Mouse (Mus musculus): Measurements from ENCODE around the gene Lrrc27. TPM values are rescaled to one million over a fixed set of nuclear protein-coding genes. Genes with fewer than 3 reads are reported as not detected.

The Lrrc27 gene
- polyA plus RNA-seq, 1 experiment = 5.4 TPM

DNA sequence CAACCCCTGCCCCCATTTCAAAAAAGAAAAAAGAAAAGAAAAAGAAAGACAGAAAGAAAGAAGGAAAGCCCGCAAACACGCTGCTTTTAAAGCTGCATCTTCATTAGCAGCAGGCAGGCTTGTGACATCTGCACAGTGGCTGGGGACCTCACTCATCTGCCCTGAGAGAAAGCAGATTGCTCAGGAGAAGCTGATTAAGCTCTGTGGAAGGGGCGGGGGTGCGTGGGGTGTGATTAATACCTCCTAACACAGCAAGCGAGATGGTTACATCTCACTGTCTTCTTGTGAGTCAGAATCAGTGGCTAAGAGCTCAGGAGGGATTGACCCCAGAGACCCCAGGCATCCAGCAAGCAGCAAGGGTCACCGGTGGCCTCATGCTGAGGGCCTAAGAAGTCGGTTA lies 64.7 kb downstream of the Lrrc27 start:
- no peak overlapping the region for H3K4me3 ChIP-seq (ENCODE audit: insufficient read depth, poor library complexity, severe bottlenecking)
- H3ac ChIP-seq (ENCODE audit: control insufficient read depth, insufficient read length, low read depth) = no peak overlapping the region
- no peaks in the 10 kb centered on the region for H3K79me3 ChIP-seq (ENCODE audit: low read depth)
- H3K79me2 ChIP-seq (ENCODE audit: control insufficient read depth, insufficient read depth) = no peaks in the 10 kb centered on the region
- H3K36me3 ChIP-seq (ENCODE audit: control insufficient read depth, insufficient read depth) = no peaks in the 10 kb centered on the region
- TF ChIP-seq MAX (IDR thresholded peaks at IDR 0.05) = no peak
- TF ChIP-seq FOSL1 (IDR thresholded peaks at IDR 0.05; ENCODE audit: insufficient read depth, low read length, poor library complexity, severe bottlenecking) = no peak
- no peak for TF ChIP-seq USF1 (IDR thresholded peaks at IDR 0.05; ENCODE audit: low read depth)
- TF ChIP-seq CTCF (IDR thresholded peaks at IDR 0.05; ENCODE audit: control insufficient read depth, insufficient read depth, insufficient read length) = no peak
- TF ChIP-seq CEBPB (IDR thresholded peaks at IDR 0.05; ENCODE audit: low read depth) = no peak
- no peaks in the 10 kb centered on the region for H3K27me3 ChIP-seq (ENCODE audit: control insufficient read depth, insufficient read depth, insufficient read length)

DNA sequence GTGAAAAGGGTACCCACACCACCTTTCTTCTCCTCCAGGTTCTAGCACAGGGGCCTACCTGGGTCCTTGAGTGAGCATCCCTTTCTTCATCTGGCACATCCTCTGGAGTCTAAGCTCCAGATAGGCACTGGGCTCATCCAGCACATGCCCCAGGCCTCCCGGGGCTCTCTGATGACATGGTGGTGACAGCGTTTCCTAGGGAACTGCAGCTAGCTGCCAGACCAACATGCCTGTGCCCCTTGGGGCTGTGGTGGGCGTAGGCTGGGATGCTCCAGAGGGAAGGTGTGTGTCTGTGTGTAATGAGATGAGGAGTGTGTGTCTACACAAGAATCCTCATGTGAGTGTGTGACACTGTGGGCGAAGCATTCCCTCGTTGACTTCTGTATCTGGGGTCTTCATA lies 66.8 kb downstream of the Lrrc27 start:
- Histone ChIP-seq H3K36me3 (ENCODE audit: control insufficient read depth, insufficient read depth) (no peaks in the 10 kb centered on the region), H3K4me3 (ENCODE audit: insufficient read depth, poor library complexity, severe bottlenecking) (no peak overlapping the region), H3K27me3 (ENCODE audit: control insufficient read depth, insufficient read depth, insufficient read length) (no peaks in the 10 kb centered on the region), H3K79me3 (ENCODE audit: low read depth) (no peaks in the 10 kb centered on the region), H3K79me2 (ENCODE audit: control insufficient read depth, insufficient read depth) (no peaks in the 10 kb centered on the region), H3ac (ENCODE audit: control insufficient read depth, insufficient read length, low read depth) (no peak overlapping the region)
- TF ChIP-seq CEBPB (IDR thresholded peaks at IDR 0.05; ENCODE audit: low read depth) (no peak), FOSL1 (IDR thresholded peaks at IDR 0.05; ENCODE audit: insufficient read depth, low read length, poor library complexity, severe bottlenecking) (no peak), MYOG (IDR thresholded peaks at IDR 0.05; ENCODE audit: control insufficient read depth, extremely low read depth, insufficient read length) (no peak), MYOD1 (IDR thresholded peaks at IDR 0.05; ENCODE audit: control insufficient read depth, insufficient read length, low read depth) (no peak), CTCF (IDR thresholded peaks at IDR 0.05; ENCODE audit: control insufficient read depth, insufficient read depth, insufficient read length) (no peak), MAX (IDR thresholded peaks at IDR 0.05) (no peak), USF1 (IDR thresholded peaks at IDR 0.05; ENCODE audit: low read depth) (no peak)

DNA sequence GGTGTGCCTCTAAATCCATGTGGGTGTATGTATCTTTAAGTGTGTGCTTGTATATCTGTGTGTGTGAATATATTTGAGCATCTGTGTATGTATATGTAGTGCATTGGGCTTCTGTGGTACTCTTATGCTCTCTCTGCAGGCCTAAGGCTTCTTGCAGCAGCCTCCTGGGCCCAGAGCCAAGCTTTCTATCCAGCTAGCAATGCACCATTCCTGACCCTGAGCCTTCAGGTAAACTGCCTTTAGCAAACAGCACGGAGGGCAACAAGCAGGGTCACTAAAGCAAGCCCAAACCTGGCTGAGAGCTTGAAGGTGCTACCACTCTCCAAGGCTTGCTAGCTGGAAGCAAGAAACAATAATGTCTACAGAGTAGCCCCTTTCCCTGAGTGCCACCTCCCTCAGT lies 67.3 kb downstream of the Lrrc27 start:
- no peak for TF ChIP-seq CTCF (IDR thresholded peaks at IDR 0.05; ENCODE audit: control insufficient read depth, insufficient read depth, insufficient read length)
- TF ChIP-seq CEBPB (IDR thresholded peaks at IDR 0.05; ENCODE audit: low read depth) = no peak
- TF ChIP-seq MYOG (IDR thresholded peaks at IDR 0.05; ENCODE audit: control insufficient read depth, extremely low read depth, insufficient read length) = no peak
- Histone ChIP-seq H3K27me3 (ENCODE audit: control insufficient read depth, insufficient read depth, insufficient read length) (no peaks in the 10 kb centered on the region), H3K79me3 (ENCODE audit: low read depth) (no peaks in the 10 kb centered on the region), H3ac (ENCODE audit: control insufficient read depth, insufficient read length, low read depth) (no peak overlapping the region), H3K36me3 (ENCODE audit: control insufficient read depth, insufficient read depth) (no peaks in the 10 kb centered on the region), H3K4me3 (ENCODE audit: insufficient read depth, poor library complexity, severe bottlenecking) (no peak overlapping the region), H3K79me2 (ENCODE audit: control insufficient read depth, insufficient read depth) (no peaks in the 10 kb centered on the region)

DNA sequence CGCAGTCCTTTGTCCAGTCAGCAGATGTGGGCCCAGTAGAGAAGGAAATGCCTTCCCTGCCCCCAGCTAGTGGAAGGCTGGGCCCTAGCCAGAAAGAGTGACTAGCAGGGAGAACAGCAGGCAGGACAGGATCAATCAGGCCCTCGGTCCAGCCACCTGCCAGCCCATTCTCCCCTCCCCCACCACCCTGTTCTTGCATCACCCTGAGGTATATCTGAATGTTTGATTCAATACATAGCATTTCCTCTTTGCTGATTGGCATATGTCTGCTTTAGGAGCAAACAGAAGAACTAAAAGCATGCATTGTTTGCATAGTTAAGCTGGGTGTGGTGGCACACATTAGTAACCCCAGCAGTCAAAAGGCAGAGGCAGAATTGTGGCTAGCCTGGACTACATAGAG lies 68.4 kb downstream of the Lrrc27 start:
- Histone ChIP-seq H3ac (ENCODE audit: control insufficient read depth, insufficient read length, low read depth) (no peak overlapping the region), H3K79me2 (ENCODE audit: control insufficient read depth, insufficient read depth) (no peaks in the 10 kb centered on the region), H3K36me3 (ENCODE audit: control insufficient read depth, insufficient read depth) (no peaks in the 10 kb centered on the region), H3K79me3 (ENCODE audit: low read depth) (no peaks in the 10 kb centered on the region), H3K4me3 (ENCODE audit: insufficient read depth, poor library complexity, severe bottlenecking) (no peak overlapping the region), H3K27me3 (ENCODE audit: control insufficient read depth, insufficient read depth, insufficient read length) (no peaks in the 10 kb centered on the region)
- TF ChIP-seq MAX (IDR thresholded peaks at IDR 0.05) = no peak
- TF ChIP-seq CEBPB (IDR thresholded peaks at IDR 0.05; ENCODE audit: low read depth) = peak; percentile 63

DNA sequence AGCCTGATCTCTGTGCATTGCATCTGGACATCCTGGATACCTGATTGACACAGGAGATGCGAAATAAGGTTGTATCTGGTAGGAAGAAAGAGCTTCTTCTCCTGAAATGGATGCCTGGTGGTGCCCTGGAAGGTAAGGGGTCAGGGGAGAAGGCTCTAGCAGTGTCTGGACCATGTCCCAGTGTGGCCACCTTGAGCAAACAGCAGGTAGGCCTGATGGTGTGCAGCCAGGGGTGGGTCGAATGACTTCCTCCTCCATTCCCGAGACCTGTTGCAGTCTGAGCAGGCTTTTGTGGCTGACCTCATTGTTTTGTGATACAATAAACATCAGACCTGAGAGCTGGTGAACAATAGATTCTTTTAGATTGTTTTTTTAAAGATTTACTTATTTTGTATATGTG lies 69.2 kb downstream of the Lrrc27 start:
- TF ChIP-seq CEBPB (IDR thresholded peaks at IDR 0.05; ENCODE audit: low read depth) (no peak), MAX (IDR thresholded peaks at IDR 0.05) (no peak), USF1 (IDR thresholded peaks at IDR 0.05; ENCODE audit: low read depth) (no peak), MYOD1 (IDR thresholded peaks at IDR 0.05; ENCODE audit: control insufficient read depth, insufficient read length, low read depth) (no peak), MYOG (IDR thresholded peaks at IDR 0.05; ENCODE audit: control insufficient read depth, extremely low read depth, insufficient read length) (no peak), FOSL1 (IDR thresholded peaks at IDR 0.05; ENCODE audit: insufficient read depth, low read length, poor library complexity, severe bottlenecking) (no peak), CTCF (IDR thresholded peaks at IDR 0.05; ENCODE audit: control insufficient read depth, insufficient read depth, insufficient read length) (no peak)
- H3K79me3 ChIP-seq (ENCODE audit: low read depth) = no peaks in the 10 kb centered on the region
- H3ac ChIP-seq (ENCODE audit: control insufficient read depth, insufficient read length, low read depth) = no peak overlapping the region
- H3K4me3 ChIP-seq (ENCODE audit: insufficient read depth, poor library complexity, severe bottlenecking) = no peak overlapping the region
- H3K79me2 ChIP-seq (ENCODE audit: control insufficient read depth, insufficient read depth) = no peaks in the 10 kb centered on the region
- H3K27me3 ChIP-seq (ENCODE audit: control insufficient read depth, insufficient read depth, insufficient read length) = no peaks in the 10 kb centered on the region
- H3K36me3 ChIP-seq (ENCODE audit: control insufficient read depth, insufficient read depth) = no peaks in the 10 kb centered on the region

DNA sequence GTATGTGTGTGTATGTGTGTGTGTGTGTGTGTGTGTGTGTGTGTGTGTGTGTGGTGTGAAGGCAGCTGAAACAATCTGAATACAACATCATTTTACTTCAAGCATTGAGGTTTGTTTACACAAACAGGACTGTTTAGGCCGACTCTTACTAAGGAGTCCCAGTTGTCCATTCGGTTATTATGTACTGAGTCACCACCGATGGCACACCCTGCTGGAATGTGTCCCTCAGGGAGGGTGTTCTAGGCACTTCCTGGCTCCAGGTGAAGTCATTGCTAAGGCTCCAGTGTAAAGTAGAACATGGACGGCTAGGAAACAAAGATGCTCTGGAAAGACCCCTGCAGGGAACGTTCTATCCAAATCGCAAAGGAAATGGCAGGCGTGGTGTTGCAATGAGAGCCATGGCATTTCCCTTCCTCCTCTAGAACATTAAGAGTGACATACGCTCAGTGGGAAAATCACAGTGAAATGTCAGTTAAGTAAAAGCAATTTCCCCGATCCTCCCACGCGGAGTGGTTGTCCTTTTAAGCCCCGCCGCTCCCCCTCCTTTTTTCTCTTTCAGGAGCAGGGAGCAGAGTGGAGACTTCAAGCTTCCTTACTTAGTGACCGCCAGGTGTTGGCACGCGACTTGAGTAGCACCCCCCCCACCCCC lies 72.6 kb downstream of the Lrrc27 start:
- no peak overlapping the region for H3ac ChIP-seq (ENCODE audit: control insufficient read depth, insufficient read length, low read depth)
- TF ChIP-seq CTCF (IDR thresholded peaks at IDR 0.05; ENCODE audit: control insufficient read depth, insufficient read depth, insufficient read length) (no peak), MYOD1 (IDR thresholded peaks at IDR 0.05; ENCODE audit: control insufficient read depth, insufficient read length, low read depth) (peak; percentile 59), FOSL1 (IDR thresholded peaks at IDR 0.05; ENCODE audit: insufficient read depth, low read length, poor library complexity, severe bottlenecking) (peak; percentile 30)
- H3K27me3 ChIP-seq (ENCODE audit: control insufficient read depth, insufficient read depth, insufficient read length) = no peaks in the 10 kb centered on the region
- no peaks in the 10 kb centered on the region for H3K79me3 ChIP-seq (ENCODE audit: low read depth)
- H3K79me2 ChIP-seq (ENCODE audit: control insufficient read depth, insufficient read depth) = no peaks in the 10 kb centered on the region
- no peaks in the 10 kb centered on the region for H3K36me3 ChIP-seq (ENCODE audit: control insufficient read depth, insufficient read depth)
- no peak overlapping the region for H3K4me3 ChIP-seq (ENCODE audit: insufficient read depth, poor library complexity, severe bottlenecking)
